Mouse (Mus musculus): ENCODE measurements at regions not wholly inside any gene's neighbourhood (a gene's known extent, or its start where the extent isn't known, plus 50 kb on each side); places are given as distances from the start of the nearest gene placed in this dataset.

DNA sequence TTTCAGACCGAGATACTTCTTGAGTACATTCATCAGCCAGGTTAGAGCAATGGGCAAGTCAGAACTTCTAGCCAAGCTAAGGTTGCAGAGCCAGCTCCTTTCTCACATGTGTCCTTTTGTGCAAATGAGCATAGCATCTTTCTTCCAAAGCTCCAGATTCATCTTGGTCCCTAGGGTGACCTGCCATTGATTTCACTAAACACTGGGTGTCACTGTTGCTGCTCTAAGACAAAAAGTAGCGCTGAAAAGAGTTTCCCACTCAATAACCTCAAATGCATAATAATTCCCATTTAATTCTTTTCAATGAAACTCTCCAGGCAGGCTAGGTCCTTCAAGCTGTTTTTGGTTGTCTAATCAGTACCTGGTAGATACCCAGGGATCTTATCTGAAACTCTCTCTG lies 688.6 kb upstream of the BB014433 start:
- H3K27ac ChIP-seq (ENCODE audit: low read length), result no peak overlapping the region
- ATAC-seq, result no peak
- WGBS, result 69% methylated on average over 2 of the region's 2 CpGs
- H3K9ac ChIP-seq (replicated peaks; ENCODE audit: low read depth), result no peak overlapping the region
- no peak for DNase-seq (ENCODE audit: low spot score)
- TF ChIP-seq CTCF (IDR thresholded peaks at IDR 0.05) (no peak), EP300 (IDR thresholded peaks at IDR 0.05) (no peak)
- no peak overlapping the region for H3K4me2 ChIP-seq (replicated peaks; ENCODE audit: low read depth, low read length)
- no peak overlapping the region for H3K4me3 ChIP-seq (ENCODE audit: low read depth, low read length)
- H3K27me3 ChIP-seq (replicated peaks; ENCODE audit: insufficient read depth, low read length), result no peaks in the 10 kb centered on the region
- no peaks in the 10 kb centered on the region for H3K36me3 ChIP-seq (ENCODE audit: insufficient read depth, low read length)
- no peaks in the 10 kb centered on the region for H3K4me1 ChIP-seq (ENCODE audit: insufficient read depth, low read depth, low read length)
- no peaks in the 10 kb centered on the region for H3K9me3 ChIP-seq (ENCODE audit: low read length)

DNA sequence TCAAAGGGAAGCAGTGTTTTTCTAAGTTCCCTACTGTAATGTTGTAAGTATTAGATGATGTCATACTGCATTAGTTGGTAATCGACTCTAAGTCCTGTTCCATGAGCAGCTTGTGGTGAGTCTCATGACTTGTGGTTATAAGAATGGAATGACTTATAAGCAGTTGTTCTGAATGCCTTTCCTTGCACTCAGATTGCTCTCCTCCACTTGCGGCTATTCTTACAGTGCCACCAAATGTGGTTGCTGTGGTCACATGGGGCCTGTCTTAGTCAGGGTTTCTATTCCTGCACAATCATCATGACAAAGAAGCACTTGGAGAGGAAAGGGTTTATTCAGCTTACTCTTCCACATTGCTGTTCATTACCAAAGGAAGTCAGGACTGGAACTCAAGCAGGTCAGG lies 685.4 kb upstream of the BB014433 start:
- H3K36me3 ChIP-seq (ENCODE audit: insufficient read depth, low read length), result no peaks in the 10 kb centered on the region

DNA sequence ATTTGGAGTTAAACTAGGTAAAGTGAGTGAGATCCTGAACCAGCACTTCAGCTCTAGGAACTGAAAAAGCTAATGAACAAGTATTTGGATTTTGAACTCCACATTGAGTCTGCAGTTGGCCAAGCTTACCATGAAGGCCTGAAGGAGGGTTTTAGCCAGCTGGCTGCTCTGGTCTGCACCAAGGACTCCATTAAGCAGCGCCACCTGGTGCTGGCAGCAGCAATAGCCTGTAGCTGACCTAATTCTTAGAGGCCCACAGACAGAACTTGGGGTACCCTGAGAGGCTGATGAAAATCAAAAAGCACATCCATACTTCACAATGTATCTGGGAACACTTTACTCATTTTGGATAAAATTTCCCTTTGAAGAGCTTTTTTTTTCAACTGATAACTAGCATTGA lies 683.2 kb upstream of the BB014433 start:
- Histone ChIP-seq H3K4me3 (ENCODE audit: low read depth, low read length) (no peak overlapping the region), H3K27ac (ENCODE audit: low read length) (no peak overlapping the region), H3K9me3 (ENCODE audit: low read length) (no peaks in the 10 kb centered on the region), H3K27me3 (replicated peaks; ENCODE audit: insufficient read depth, low read length) (no peaks in the 10 kb centered on the region), H3K9ac (replicated peaks; ENCODE audit: low read depth) (no peak overlapping the region), H3K4me1 (ENCODE audit: insufficient read depth, low read depth, low read length) (no peaks in the 10 kb centered on the region), H3K4me2 (replicated peaks; ENCODE audit: low read depth, low read length) (no peak overlapping the region), H3K36me3 (ENCODE audit: insufficient read depth, low read length) (no peaks in the 10 kb centered on the region)
- TF ChIP-seq EP300 (IDR thresholded peaks at IDR 0.05), result no peak
- TF ChIP-seq CTCF (IDR thresholded peaks at IDR 0.05), result peak; percentile 63
- no peak for ATAC-seq
- WGBS, result 4% methylated on average over 1 of the region's 1 CpGs
- peak; percentile 35 for DNase-seq (ENCODE audit: low spot score)

More for the DNA sequence above, 685.4 kb upstream of the BB014433 start:
- ATAC-seq, result no peak
- TF ChIP-seq EP300 (IDR thresholded peaks at IDR 0.05), result no peak
- TF ChIP-seq CTCF (IDR thresholded peaks at IDR 0.05), result no peak
- H3K4me1 ChIP-seq (ENCODE audit: insufficient read depth, low read depth, low read length), result no peaks in the 10 kb centered on the region
- no peaks in the 10 kb centered on the region for H3K9me3 ChIP-seq (ENCODE audit: low read length)
- DNase-seq (ENCODE audit: low spot score), result no peak
- H3K27ac ChIP-seq (ENCODE audit: low read length), result no peak overlapping the region
- no peak overlapping the region for H3K4me3 ChIP-seq (ENCODE audit: low read depth, low read length)
- H3K27me3 ChIP-seq (replicated peaks; ENCODE audit: insufficient read depth, low read length), result no peaks in the 10 kb centered on the region
- no peak overlapping the region for H3K4me2 ChIP-seq (replicated peaks; ENCODE audit: low read depth, low read length)
- H3K9ac ChIP-seq (replicated peaks; ENCODE audit: low read depth), result no peak overlapping the region
- WGBS, result 75% methylated on average over 2 of the region's 2 CpGs

DNA sequence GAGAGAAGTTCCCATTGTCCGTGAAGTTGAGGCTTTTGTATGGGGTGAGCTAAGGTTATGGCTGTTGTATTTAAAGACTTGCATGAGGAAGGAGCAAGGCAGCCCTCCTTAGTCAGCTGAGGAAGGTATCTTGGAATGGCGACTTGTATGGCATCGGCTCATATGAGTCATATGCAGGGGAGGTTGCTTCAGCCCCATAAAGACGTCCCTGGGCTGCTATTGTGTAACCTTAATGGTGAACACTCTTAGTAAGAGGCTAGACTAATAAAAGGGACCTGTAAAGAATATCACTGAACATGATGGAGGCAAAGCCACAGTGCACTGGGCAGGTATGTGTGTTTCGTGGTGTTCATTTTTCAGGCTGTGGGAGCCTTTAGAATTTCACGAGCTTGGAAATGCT lies 680.4 kb upstream of the BB014433 start:
- Histone ChIP-seq H3K4me3 (ENCODE audit: low read depth, low read length) (no peak overlapping the region), H3K9ac (replicated peaks; ENCODE audit: low read depth) (no peak overlapping the region), H3K36me3 (ENCODE audit: insufficient read depth, low read length) (no peaks in the 10 kb centered on the region), H3K4me1 (ENCODE audit: insufficient read depth, low read depth, low read length) (no peaks in the 10 kb centered on the region), H3K4me2 (replicated peaks; ENCODE audit: low read depth, low read length) (no peak overlapping the region), H3K9me3 (ENCODE audit: low read length) (no peaks in the 10 kb centered on the region), H3K27me3 (replicated peaks; ENCODE audit: insufficient read depth, low read length) (no peaks in the 10 kb centered on the region), H3K27ac (ENCODE audit: low read length) (no peak overlapping the region)
- TF ChIP-seq EP300 (IDR thresholded peaks at IDR 0.05) (no peak), CTCF (IDR thresholded peaks at IDR 0.05) (no peak)
- ATAC-seq, result no peak
- 81% methylated on average over 6 of the region's 6 CpGs for WGBS
- no peak for DNase-seq (ENCODE audit: low spot score)

Measured in lung, postnatal 0 days (tissue).